Mouse (Mus musculus) lung, adult 10 weeks (tissue): Measurements from ENCODE around the gene Gm28230. TPM values are rescaled to one million over a fixed set of nuclear protein-coding genes. Genes with fewer than 3 reads are reported as not detected.

Experiments
- polyA plus RNA-seq: library from polyadenylated mRNA; stranded (reverse); fragments of 350-450 nt; fragmentation: Illumina TruSeq; extraction: RNeasy Lipid Tissue Mini Kit (QIAGEN cat#74804); gene quantifications from one replicate; pipeline ENCODE4 v1.2.3, GENCODE M21; 2014; ENCODE audit warnings: low read depth, low replicate concordance; ENCODE audit not compliant: insufficient read depth

The Gm28230 gene
- polyA plus RNA-seq = not detected

DNA sequence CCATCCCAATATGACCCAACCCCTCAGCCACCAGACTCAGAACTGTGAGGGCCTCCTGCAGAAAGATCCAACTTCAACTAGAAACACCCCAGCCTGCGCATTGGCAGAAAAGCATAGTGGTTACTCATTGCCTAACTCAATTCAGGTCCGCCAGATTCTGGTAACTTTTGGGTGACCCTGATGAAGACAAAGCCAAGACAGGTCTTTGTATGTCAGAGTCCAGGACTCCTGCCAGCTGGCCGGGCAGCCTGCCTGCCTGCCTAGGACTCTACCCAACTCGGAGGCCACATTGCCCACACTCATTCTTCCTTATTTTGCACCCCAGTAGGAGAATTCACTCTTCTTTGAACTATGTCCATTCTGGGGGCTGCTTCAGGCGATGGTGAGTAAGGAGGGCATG is at the start of gene Gm28230:
Gm28230 (plus strand) TSS at position 178 of the 400 bp plus-strand sequence.

DNA sequence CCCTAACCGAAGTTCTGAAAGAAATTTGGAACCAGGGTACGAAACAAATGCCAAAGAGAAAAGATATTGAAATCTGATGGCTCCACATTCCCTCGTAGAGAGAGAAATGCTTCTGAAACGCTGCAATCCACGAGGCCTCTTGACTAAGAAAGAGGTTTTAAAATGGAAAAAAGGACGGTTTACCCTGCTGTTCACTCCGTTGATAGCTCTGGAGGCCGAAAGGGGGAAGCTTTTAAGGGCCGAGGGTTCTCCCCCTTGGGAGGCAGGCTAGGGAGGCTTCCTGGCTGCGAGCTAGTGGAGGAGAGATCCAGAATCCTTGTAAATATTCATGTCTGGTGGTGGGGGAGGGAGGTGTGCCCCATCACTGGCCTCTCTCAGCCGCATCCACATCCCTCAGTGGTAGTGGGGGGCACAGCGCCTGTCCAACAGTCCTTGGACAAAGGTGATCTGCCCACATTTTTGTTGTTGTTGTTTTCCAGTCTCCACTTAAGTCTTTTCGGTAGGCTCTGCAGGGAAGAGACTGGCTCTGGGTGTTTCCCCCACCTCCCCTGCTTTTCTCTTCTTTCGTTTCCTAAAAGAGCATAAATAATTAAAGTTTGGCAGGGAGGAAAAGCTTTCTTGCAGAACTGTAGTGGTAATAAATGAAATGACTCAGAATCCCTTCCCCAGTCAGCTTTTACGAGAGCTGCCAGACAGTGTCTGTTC is 47.5 kb upstream of the Gm28230 start, which contains the start of gene Hoxd11:
Hoxd11 (plus strand) TSS at position 667 of the 705 bp plus-strand sequence.

DNA sequence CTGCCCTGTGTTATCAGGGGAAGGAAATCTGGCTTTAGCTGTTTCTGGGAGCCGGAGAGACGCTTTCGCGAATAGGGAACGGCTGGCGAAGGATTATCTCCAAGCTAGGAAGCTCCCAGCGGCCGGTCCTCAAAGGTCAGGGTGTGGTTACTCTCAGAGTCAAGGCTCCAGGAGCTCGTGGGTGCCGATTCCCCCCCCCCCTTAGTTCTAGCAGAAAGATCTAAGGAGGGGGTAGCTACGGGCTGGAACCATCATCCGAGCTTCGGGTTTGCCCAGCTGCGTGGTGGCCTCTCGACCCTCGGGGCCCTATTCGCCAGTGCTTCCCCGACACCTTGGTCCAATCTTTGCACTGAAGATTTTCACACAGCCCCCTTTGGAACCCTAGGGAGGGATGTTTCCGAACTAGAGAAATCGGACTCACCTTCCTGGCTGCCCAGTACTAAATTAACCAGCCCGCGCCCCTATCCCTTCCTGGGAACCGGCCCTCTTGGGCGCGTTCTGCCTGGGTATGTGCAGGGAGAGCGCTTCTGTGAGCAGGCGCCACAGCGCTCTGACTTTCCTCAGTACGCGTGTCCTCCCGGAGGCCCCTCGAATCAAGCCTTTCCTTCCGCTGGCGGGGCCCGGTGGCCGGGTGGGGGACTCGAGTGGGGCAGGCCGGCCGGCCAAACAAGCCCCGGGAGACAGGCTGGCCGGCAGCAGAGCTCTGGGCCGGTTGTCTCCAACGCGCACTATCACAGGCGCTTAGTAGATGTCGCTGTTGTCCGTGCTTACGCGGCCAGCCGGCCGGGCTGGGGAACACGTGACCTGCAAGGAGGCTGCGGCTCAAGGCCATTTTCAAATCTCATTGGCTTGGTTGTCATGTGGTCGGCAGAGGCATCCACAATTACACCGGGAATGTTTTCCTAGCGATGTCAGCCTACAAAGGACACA is 35.2 kb upstream of the Gm28230 start, which contains the start of gene Hoxd10:
Hoxd10 (plus strand) TSS at position 903 of the 930 bp plus-strand sequence.

DNA sequence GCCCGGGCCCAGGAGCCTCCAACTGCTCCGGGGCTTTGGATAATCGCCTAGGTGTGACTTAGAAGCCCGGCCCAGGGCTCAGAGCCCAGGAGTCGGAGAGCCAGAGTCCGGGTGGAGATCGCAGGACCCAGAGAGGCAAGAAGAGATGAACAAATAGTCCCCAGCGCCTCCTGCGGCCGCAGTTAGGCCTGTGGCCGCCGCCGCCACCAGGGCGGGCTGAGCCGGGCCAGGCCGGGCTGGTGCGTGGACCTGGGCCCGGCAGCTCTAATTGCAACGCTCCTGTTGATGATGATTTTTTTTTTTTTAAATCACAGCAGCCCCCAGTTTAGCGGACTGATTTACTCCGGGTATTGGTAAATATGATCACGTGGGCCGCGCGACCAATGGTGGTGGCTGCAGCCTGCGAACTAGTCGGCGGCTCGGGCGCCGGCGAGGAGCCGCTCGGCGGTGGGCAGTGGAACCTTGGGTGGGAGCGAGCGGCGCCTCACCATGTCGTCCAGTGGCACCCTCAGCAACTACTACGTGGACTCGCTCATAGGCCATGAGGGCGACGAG is 28.9 kb upstream of the Gm28230 start, which contains the start of gene Hoxd9:
Hoxd9 (plus strand) TSS at position 161 of the 555 bp plus-strand sequence.

GRCm38 (mm10) chr2:74704393-74704998 is 22.0 kb upstream of the Gm28230 start, which contains the start of gene Hoxd8:
Gene Hoxd8, plus strand, starts transcription at chr2:74704615.

DNA sequence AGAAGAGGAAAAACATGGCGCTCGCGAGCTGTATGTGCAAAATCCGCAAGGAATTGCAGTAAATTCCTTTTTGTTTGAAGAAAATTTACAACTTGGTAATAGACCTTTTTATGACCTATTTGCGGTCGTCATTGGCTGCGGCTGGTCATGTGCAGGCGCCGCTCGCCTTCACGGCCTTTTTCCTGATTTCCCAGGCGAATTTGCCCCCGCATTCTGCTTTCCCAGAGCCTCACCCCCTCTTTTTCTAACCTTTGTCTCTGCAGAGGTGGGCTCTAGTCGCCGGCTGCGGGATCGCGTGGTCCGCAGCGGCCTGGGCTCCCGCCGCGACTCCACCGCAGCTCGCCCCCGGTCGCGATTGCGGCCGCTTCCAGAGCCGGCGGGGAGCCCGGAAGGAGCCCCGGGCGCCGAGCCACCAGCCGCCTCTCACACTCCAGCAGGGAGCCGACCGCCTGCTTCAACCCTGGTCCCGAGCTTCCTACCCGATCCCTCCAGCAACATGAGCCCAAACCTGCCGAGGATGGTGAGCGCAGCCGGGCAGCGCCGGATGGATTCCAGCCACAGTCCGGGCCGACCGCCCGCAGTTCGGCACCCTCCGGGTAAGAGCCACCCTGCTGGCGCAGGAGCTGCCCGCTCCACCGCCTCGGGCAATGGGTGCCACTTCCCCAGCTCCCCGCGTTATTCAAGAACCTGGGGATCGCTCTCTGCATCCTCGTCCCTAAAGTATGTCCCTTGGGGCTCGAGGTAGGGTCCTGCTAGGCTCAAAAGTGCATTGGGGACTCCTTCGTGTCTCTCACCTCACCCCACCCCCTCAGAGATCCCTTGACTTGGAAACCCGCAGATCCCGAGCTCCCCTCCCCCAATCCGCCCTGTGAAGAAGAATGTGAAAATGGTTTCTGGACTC is 14.6 kb upstream of the Gm28230 start, which contains the start of the genes Hoxd3 and Hoxd4:
Hoxd3 (plus strand) TSS at position 207 of the 901 bp plus-strand sequence.
Hoxd4 (plus strand) TSS at position 209 of the 901 bp plus-strand sequence.

GRCm38 (mm10) chr2:74762522-74763244 is 36.2 kb downstream of the Gm28230 start, which contains the start of gene Hoxd1:
Gene Hoxd1, plus strand, starts transcription at chr2:74762980.

Other genes starting within 250 kb of the Gm28230 start
- 4.3 TPM for gene Lnpk, start 147.3 kb upstream of the Gm28230 start, polyA plus RNA-seq
- not detected for gene Evx2, start 67.2 kb upstream of the Gm28230 start, polyA plus RNA-seq
- gene Hoxd13, start 58.4 kb upstream of the Gm28230 start, polyA plus RNA-seq = not detected
- gene Hoxd12, start 51.7 kb upstream of the Gm28230 start, polyA plus RNA-seq = not detected
- gene Hoxd11, start 47.2 kb upstream of the Gm28230 start, polyA plus RNA-seq = not detected
- not detected for gene Hoxd10, start 34.8 kb upstream of the Gm28230 start, polyA plus RNA-seq
- gene Hoxd9, start 29.0 kb upstream of the Gm28230 start, polyA plus RNA-seq = 0.21 TPM
- 0.48 TPM for gene Hoxd8, start 22.1 kb upstream of the Gm28230 start, polyA plus RNA-seq
- gene Hoxd3, start 14.8 kb upstream of the Gm28230 start, polyA plus RNA-seq = not detected
- 0.17 TPM for gene Hoxd4, start 14.8 kb upstream of the Gm28230 start, polyA plus RNA-seq
- not detected for gene Hoxd1, start 36.3 kb downstream of the Gm28230 start, polyA plus RNA-seq
- gene Mtx2, start 99.1 kb downstream of the Gm28230 start, polyA plus RNA-seq = 33.6 TPM